Mouse (Mus musculus) midbrain, embryonic 16.5 days (tissue): ENCODE data around the gene Slco2b1. TPM values are rescaled to one million over a fixed set of nuclear protein-coding genes. Genes with fewer than 3 reads are reported as not detected.
A peak's percentile ranks its signal among the peaks of the same experiment; 100 is the strongest.

Experiments used
- ATAC-seq: fragments of 200-750 bp; cut with Nextera tagmentation; 2 replicates; pipeline ENCODE4 v1.8.0; 2017; ENCODE audit warnings: moderate TSS enrichment
- H3K27ac ChIP-seq: fragments of 300-500 bp; sonication (generic); 2 replicates; pipeline ENCODE4 v1.5.1; 2014; ENCODE audit warnings: mild to moderate bottlenecking, low read length, mixed read lengths
- H3K27me3 ChIP-seq: fragments of 300-500 bp; sonication (generic); 2 replicates; pipeline ENCODE4 v1.6.1; 2014; ENCODE audit warnings: low read depth, low read length, mixed read lengths; ENCODE audit not compliant: control insufficient read depth, insufficient read depth
- H3K36me3 ChIP-seq: fragments of 300-500 bp; sonication (generic); 2 replicates; pipeline ENCODE4 v1.6.1; 2014; ENCODE audit warnings: mild to moderate bottlenecking, low read length, moderate library complexity, mixed read lengths; ENCODE audit not compliant: control insufficient read depth, insufficient read depth
- H3K4me1 ChIP-seq: fragments of 300-500 bp; sonication (generic); 2 replicates; pipeline ENCODE4 v1.6.1; 2014; ENCODE audit warnings: mild to moderate bottlenecking, low read length, mixed read lengths; ENCODE audit not compliant: control insufficient read depth, insufficient read depth
- H3K4me2 ChIP-seq: fragments of 300-500 bp; sonication (generic); 2 replicates; pipeline ENCODE4 v1.6.1; 2014; ENCODE audit warnings: mild to moderate bottlenecking, low read length, mixed read lengths
- H3K4me3 ChIP-seq: fragments of 300-500 bp; sonication (generic); 2 replicates; pipeline ENCODE4 v1.5.1; 2014; ENCODE audit warnings: low read depth, mild to moderate bottlenecking, low read length, moderate library complexity, mixed read lengths
- H3K9ac ChIP-seq: fragments of 300-500 bp; sonication (generic); 2 replicates; pipeline ENCODE4 v1.6.1; 2014; ENCODE audit warnings: low read depth, low read length, mixed read lengths
- H3K9me3 ChIP-seq: fragments of 300-500 bp; sonication (generic); replicated peaks from 2 replicates; pipeline ENCODE4 v1.6.1; 2014; ENCODE audit warnings: mild to moderate bottlenecking, low read length, mixed read lengths; ENCODE audit not compliant: control insufficient read depth, poor library complexity, severe bottlenecking
- WGBS: fragments of 180-500 bp; shearing (Covaris S2); extraction: QIAGEN DNeasy Blood & Tissue Kit; methylation state at CpG from one replicate; pipeline ENCODE4 v1.1.7; 2014; 5-methylcytosine and 5-hydroxymethylcytosine counted together
- polyA plus RNA-seq: library from polyadenylated mRNA; unstranded; fragments of >200 nt; fragmentation: Nextera tagmentation; extraction: Ambion mirVana; gene quantifications from 2 replicates; pipeline ENCODE4 v1.2.1, GENCODE M21; 2015

The Slco2b1 gene
- polyA plus RNA-seq, 1 experiment from 2014 or later = 6.5 TPM

GRCm38 (mm10) chr7:99664571-99665485 lies 46.3 kb downstream of the Slco2b1 start:
- 0 out of 2 replicates have a peak, but pooled peaks have one; percentile 11 for ATAC-seq
- Histone ChIP-seq H3K4me3 (no peak overlapping the region), H3K4me2 (no peak overlapping the region), H3K27me3 (no peaks in the 10 kb centered on the region), H3K36me3 (no peaks in the 10 kb centered on the region), H3K27ac (no peak overlapping the region), H3K4me1 (peaks cover 3% of the 10 kb centered on the region; the same call in 1 of the 2 replicates), H3K9ac (no peak overlapping the region), H3K9me3 (no peaks in the 10 kb centered on the region)
- 62% methylated on average over 11 of the region's 11 CpGs for WGBS

- peaks cover under 1% of the 10 kb centered on the region; the same call in 1 of the 2 replicates for H3K4me1 ChIP-seq
These were observed 47.5 kb downstream of the Slco2b1 start for GRCm38 (mm10) chr7:99663507-99664220.

GRCm38 (mm10) chr7:99662311-99662710 lies 48.8 kb downstream of the Slco2b1 start:
- no peak overlapping the region for H3K4me2 ChIP-seq
- ATAC-seq = no peak
- 71% methylated on average over 2 of the region's 2 CpGs for WGBS

More at GRCm38 (mm10) chr7:99663507-99664220, 47.5 kb downstream of the Slco2b1 start:
- no peak overlapping the region for H3K4me3 ChIP-seq
- no peaks in the 10 kb centered on the region for H3K9me3 ChIP-seq
- no peak overlapping the region for H3K27ac ChIP-seq
- H3K36me3 ChIP-seq = no peaks in the 10 kb centered on the region
- no peak overlapping the region for H3K4me2 ChIP-seq
- no peaks in the 10 kb centered on the region for H3K27me3 ChIP-seq
- ATAC-seq = no peak
- no peak overlapping the region for H3K9ac ChIP-seq
- 89% methylated on average over 9 of the region's 9 CpGs for WGBS

GRCm38 (mm10) chr7:99661571-99662230 lies 49.4 kb downstream of the Slco2b1 start:
- Histone ChIP-seq H3K27me3 (no peaks in the 10 kb centered on the region), H3K4me2 (no peak overlapping the region), H3K4me3 (no peak overlapping the region), H3K27ac (no peak overlapping the region), H3K9ac (no peak overlapping the region), H3K36me3 (no peaks in the 10 kb centered on the region), H3K9me3 (no peaks in the 10 kb centered on the region), H3K4me1 (no peaks in the 10 kb centered on the region)
- no peak for ATAC-seq
- 73% methylated on average over 14 of the region's 14 CpGs for WGBS

More at GRCm38 (mm10) chr7:99662311-99662710, 48.8 kb downstream of the Slco2b1 start:
- Histone ChIP-seq H3K36me3 (no peaks in the 10 kb centered on the region), H3K27me3 (no peaks in the 10 kb centered on the region), H3K4me3 (no peak overlapping the region), H3K9ac (no peak overlapping the region), H3K4me1 (no peaks in the 10 kb centered on the region), H3K9me3 (no peaks in the 10 kb centered on the region), H3K27ac (no peak overlapping the region)

- WGBS = 89% methylated on average over 9 of the region's 9 CpGs
These were observed 50.1 kb downstream of the Slco2b1 start for GRCm38 (mm10) chr7:99661071-99661470.

GRCm38 (mm10) chr7:99659379-99660029 lies 51.6 kb downstream of the Slco2b1 start:
- Histone ChIP-seq H3K36me3 (no peaks in the 10 kb centered on the region), H3K27ac (no peak overlapping the region), H3K4me3 (no peak overlapping the region), H3K27me3 (no peaks in the 10 kb centered on the region), H3K9ac (no peak overlapping the region), H3K4me2 (no peak overlapping the region), H3K4me1 (no peaks in the 10 kb centered on the region), H3K9me3 (no peaks in the 10 kb centered on the region)
- ATAC-seq = 0 out of 2 replicates have a peak, but pooled peaks have one; percentile 36
- WGBS = 49% methylated on average over 12 of the region's 12 CpGs

More at GRCm38 (mm10) chr7:99661071-99661470, 50.1 kb downstream of the Slco2b1 start:
- Histone ChIP-seq H3K27ac (no peak overlapping the region), H3K36me3 (no peaks in the 10 kb centered on the region), H3K4me1 (no peaks in the 10 kb centered on the region), H3K9me3 (no peaks in the 10 kb centered on the region), H3K9ac (no peak overlapping the region), H3K4me3 (no peak overlapping the region), H3K4me2 (no peak overlapping the region), H3K27me3 (no peaks in the 10 kb centered on the region)
- no peak for ATAC-seq

- Histone ChIP-seq H3K9me3 (no peaks in the 10 kb centered on the region), H3K27me3 (no peaks in the 10 kb centered on the region), H3K9ac (no peak overlapping the region), H3K4me3 (no peak overlapping the region), H3K36me3 (no peaks in the 10 kb centered on the region), H3K27ac (no peak overlapping the region), H3K4me1 (peaks cover 7% of the 10 kb centered on the region), H3K4me2 (no peak overlapping the region)
- ATAC-seq = no peak
- 77% methylated on average over 11 of the region's 11 CpGs for WGBS
These were observed 56.9 kb downstream of the Slco2b1 start for GRCm38 (mm10) chr7:99654244-99654643.

- no peaks in the 10 kb centered on the region for H3K36me3 ChIP-seq
- H3K9me3 ChIP-seq = no peaks in the 10 kb centered on the region
- H3K9ac ChIP-seq = no peak overlapping the region
- ATAC-seq = 0 out of 2 replicates have a peak, but pooled peaks have one; percentile 28
- H3K27me3 ChIP-seq = no peaks in the 10 kb centered on the region
- H3K27ac ChIP-seq = no peak overlapping the region
- peaks cover 7% of the 10 kb centered on the region for H3K4me1 ChIP-seq
- H3K4me3 ChIP-seq = no peak overlapping the region
- WGBS = 35% methylated on average over 4 of the region's 4 CpGs
- H3K4me2 ChIP-seq = no peak overlapping the region
These were observed 61.6 kb downstream of the Slco2b1 start for GRCm38 (mm10) chr7:99649585-99649984.
